Mouse (Mus musculus) lung, adult 2 months (tissue): ENCODE data around the gene Dbp. TPM values are rescaled to one million over a fixed set of nuclear protein-coding genes. Genes with fewer than 3 reads are reported as not detected.
"Not testable (repeated sequence)": the region's sequence is repeated elsewhere in the genome, so short reads cannot be mapped to it uniquely, and the experiment has no call there.

Source experiments
- DNase-seq: peaks from one replicate; pipeline ENCODE4 v3.0.0; 2022
- H3K4me1 ChIP-seq: fragments of 200-500 bp; 2 replicates; pipeline ENCODE4 v1.6.1; 2011; ENCODE audit warnings: low read length; ENCODE audit not compliant: control insufficient read depth, insufficient read depth
- H3K4me3 ChIP-seq: fragments of 200-500 bp; replicated peaks from 2 replicates; pipeline ENCODE3; 2011; ENCODE audit warnings: low read depth, mild to moderate bottlenecking, control low read depth, low read length; ENCODE audit errors: extremely low read depth
- CTCF ChIP-seq: fragments of 200-500 bp; IDR thresholded peaks from 2 replicates; pipeline ENCODE4 v1.5.1; 2011; ENCODE audit warnings: mild to moderate bottlenecking, low read length, control low read depth; ENCODE audit not compliant: insufficient read depth
- POLR2A ChIP-seq: fragments of 200-500 bp; IDR thresholded peaks from 2 replicates; pipeline ENCODE4 v1.6.1; 2011; ENCODE audit warnings: low read depth, mild to moderate bottlenecking, control low read depth, low read length, borderline replicate concordance; ENCODE audit errors: extremely low read depth
- WGBS: fragments of 180-500 bp; shearing (Covaris S2); methylation state at CpG from one replicate; pipeline ENCODE4 v1.1.7; 2018; 5-methylcytosine and 5-hydroxymethylcytosine counted together
- polyA plus RNA-seq: library from polyadenylated mRNA; depleted of rRNA; stranded (reverse); fragments of >200 nt; gene quantifications from 2 replicates; pipeline ENCODE4 v1.2.3, GENCODE M21; 2012; rRNA removed

Gene Dbp
- polyA plus RNA-seq = 43.1 and 133 TPM in 2 replicates

- DNase-seq = peak; percentile 98
- H3K4me3 ChIP-seq = peak within 1 kb of the TSS; percentile 82
- TF ChIP-seq CTCF (no peak), POLR2A (peak; percentile 85; the same call in 1 of the 2 replicates)
- WGBS = under 1% methylated on average over 36 of the region's 36 CpGs
- H3K4me1 ChIP-seq = peaks cover 14% of the 10 kb centered on the region
These were observed at the start of gene Dbp for GRCm38 (mm10) chr7:45704730-45705442. TSS of gene Dbp (plus strand) at chr7:45705088.

DNA sequence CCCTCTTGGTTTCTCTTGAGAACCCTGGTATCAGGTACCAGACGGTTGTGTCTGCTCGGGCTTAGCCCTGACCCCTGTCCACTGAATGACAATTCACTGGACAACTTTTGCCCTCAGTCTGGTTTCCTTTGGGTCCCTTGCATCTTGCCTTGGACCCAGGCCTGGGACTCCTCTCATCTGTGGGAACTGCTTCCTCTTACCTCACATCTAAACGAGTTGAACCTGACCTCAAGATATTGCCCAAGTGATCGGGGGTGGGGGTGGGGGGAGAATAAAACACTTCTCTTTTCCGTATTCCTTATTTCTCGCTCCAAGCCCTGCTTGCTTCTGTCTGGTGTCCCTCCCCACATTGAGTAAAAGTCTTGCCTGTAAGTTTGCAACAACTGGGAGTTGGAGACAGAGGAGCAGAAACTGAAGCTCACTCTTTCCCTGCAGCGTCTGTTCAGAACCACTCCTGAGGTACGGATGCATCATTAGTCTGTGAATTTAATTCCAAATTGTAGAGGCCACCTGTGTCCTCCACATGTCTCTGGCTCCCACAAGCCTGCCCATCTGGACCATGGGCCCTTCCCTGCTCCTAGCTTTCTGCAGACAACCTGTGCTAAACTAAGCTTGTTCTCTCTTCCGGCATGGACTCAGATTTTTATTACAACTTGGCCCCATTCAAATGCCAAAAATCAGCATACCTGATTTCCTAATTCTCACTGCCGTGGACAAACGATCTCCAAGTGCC is 44.0 kb upstream of the Dbp start:
- Histone ChIP-seq H3K4me1 (no peaks in the 10 kb centered on the region), H3K4me3 (no peak overlapping the region)
- DNase-seq = no peak
- 70% methylated on average over 11 of the region's 11 CpGs for WGBS
- TF ChIP-seq POLR2A (no peak), CTCF (no peak)

DNA sequence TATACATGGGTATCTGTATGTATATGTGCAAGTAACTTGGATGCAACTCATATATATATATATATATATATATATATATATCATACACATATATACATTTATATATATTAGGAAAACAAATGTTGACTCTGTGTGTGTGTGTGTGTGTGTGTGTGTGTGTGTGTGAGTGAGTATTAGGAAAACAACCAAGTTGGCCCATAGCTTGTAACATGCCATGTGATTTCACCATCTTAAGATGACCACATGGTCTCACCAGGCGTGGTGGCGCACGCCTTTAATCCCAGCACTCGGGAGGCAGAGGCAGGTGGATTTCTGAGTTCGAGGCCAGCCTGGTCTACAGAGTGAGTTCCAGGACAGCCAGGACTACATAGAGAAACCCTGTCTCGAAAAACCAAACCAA is 43.2 kb upstream of the Dbp start:
- WGBS = 93% methylated on average over 6 of the region's 6 CpGs
- H3K4me1 ChIP-seq, DNase-seq, H3K4me3 ChIP-seq: not testable (repeated sequence)

DNA sequence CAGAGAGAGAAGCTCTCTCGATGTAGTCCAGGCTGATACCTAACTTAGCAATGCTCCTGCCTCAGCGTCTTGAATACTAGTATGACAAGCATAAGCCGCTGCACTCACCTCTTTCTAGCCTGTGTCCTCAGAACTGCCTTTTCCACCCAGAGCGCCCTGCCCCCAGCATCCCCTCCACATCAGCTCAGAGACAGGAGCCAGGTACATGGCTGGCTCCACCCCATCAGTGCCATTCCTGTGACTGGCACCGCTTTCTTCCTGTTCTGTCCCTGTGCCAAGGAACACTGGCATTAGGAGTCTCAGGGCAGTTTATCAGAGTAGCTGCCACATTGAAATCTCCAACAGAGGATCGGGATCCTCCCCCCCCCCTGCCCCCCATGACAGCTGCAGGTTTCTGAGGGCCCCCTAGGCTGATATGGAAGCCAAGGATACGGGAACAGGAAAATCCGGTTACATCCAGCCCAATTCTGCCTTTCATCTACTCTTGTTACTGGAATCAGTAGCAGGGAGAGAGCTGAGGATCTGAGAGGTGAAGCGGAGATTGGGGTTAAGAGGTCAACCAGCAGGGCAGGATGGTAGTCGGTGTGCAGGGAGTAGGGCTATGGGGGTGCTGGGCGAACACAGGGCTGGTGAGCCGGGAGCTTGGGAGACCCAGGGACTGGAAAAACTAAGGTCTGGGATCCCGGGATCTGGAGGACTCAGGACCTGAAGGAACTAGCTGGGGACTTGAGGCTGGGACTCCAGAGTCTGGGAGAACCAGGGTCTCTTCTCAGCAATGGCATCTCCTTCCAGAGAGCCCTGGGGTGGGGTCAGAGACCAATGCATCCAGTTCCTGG is 39.4 kb upstream of the Dbp start:
- TF ChIP-seq POLR2A = no peak
- no peak for TF ChIP-seq CTCF
- Histone ChIP-seq H3K4me1 (no peaks in the 10 kb centered on the region), H3K4me3 (no peak overlapping the region)
- WGBS = 39% methylated on average over 13 of the region's 13 CpGs
- no peak for DNase-seq

- TF ChIP-seq POLR2A (no peak), CTCF (no peak)
- H3K4me3 ChIP-seq = no peak within 1 kb of the TSS
- no peaks in the 10 kb centered on the region for H3K4me1 ChIP-seq
- WGBS = 69% methylated on average over 7 of the region's 7 CpGs
- DNase-seq = no peak
These were observed 38.7 kb upstream of the Dbp start, which contains the start of gene Fut2 for GRCm38 (mm10) chr7:45666161-45666560. TSS of gene Fut2 (minus strand) at chr7:45666394.

DNA sequence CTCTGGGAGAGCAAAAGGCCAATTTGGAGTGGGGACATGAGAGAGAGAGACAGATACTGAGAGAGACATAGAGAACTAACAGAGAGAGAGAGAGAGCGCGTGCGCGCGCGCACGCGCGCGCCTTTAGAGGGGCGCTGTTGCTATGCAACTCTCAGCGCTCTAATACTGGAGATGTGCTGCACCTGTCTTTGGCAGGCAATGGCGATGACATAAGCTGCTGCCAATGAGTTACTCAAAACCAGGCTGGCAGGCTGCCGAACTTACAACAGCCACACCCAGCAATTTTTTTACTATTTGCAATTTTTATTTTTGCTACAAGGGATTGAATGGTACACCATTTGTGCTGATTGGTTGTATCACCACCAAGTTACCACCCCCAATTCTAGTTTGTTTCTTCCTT is 37.1 kb upstream of the Dbp start:
- DNase-seq = no peak
- Histone ChIP-seq H3K4me1 (no peaks in the 10 kb centered on the region), H3K4me3 (no peak overlapping the region)
- WGBS = 68% methylated on average over 14 of the region's 14 CpGs
- TF ChIP-seq POLR2A (no peak), CTCF (no peak)

GRCm38 (mm10) chr7:45668921-45669320 is 36.0 kb upstream of the Dbp start:
- WGBS = 95% methylated on average over 9 of the region's 9 CpGs
- DNase-seq = no peak
- no peaks in the 10 kb centered on the region for H3K4me1 ChIP-seq
- TF ChIP-seq CTCF = peak; percentile 12; the same call in 1 of the 2 replicates
- no peak for TF ChIP-seq POLR2A
- no peak overlapping the region for H3K4me3 ChIP-seq

GRCm38 (mm10) chr7:45677627-45678295 is 27.1 kb upstream of the Dbp start:
- Histone ChIP-seq H3K4me1 (peaks cover 24% of the 10 kb centered on the region), H3K4me3 (no peak overlapping the region)
- TF ChIP-seq POLR2A (no peak), CTCF (no peak)
- WGBS = 66% methylated on average over 7 of the region's 7 CpGs
- no peak for DNase-seq

DNA sequence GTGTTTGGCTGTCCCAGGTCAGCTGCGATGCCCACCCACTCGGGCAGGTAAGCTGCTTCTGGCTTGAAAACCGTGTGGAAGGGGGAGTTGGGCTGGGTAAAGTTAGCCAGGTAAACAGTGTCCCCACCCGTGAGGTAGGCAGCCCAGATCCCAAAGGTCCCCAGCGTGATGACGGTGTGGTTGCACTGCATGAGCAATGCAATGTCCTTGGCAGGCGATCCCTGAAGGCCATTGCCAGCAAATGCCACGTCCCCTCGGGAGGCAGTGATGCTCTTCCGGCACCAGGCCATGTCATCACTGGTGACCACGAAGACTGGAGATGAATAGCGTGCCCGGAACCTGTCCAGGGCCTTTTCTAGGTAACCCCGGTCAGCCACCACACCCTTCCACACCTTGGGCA is 26.4 kb upstream of the Dbp start:
- no peak for TF ChIP-seq CTCF
- no peak for TF ChIP-seq POLR2A
- 94% methylated on average over 14 of the region's 14 CpGs for WGBS
- peaks cover 24% of the 10 kb centered on the region for H3K4me1 ChIP-seq
- H3K4me3 ChIP-seq = no peak overlapping the region
- no peak for DNase-seq
